8 mouse cellular contexts compared by ENCODE assay signal in genomic region chr8:83875656-83876040, GRCm38 (mm10). TPM values are rescaled to one million over a fixed set of nuclear protein-coding genes. Genes with fewer than 3 reads are reported as not detected.
DNase-seq lines count a peak whose midpoint lies in the region; ATAC-seq and TF ChIP-seq lines count a peak whose summit lies in the region.

No protein-coding gene starts in this region.

- peak; percentile 22 for DNase-seq in gastrocnemius, postnatal 10 days
- no peak for DNase-seq in gastrocnemius, postnatal 25 days
- DNase-seq in forebrain, postnatal 0 days: peak; percentile 62
- peak; percentile 55 to 81 for DNase-seq in left cerebral cortex, postnatal 25 days (ENCODE audit: low spot score in 2 of 2)
- no peak for DNase-seq in yolk sac, embryonic 10.5 days (ENCODE audit: low spot score)
- DNase-seq in thymus, adult 2 months: no peak

- ATAC-seq in cerebellum, adult (ENCODE audit: insufficient number of reproducible peaks, low FRiP score, low TSS enrichment): peak; percentile 71
- peak; percentile 63 for ATAC-seq in forebrain, postnatal 0 days
- peak; percentile 57; the same call in 1 of the 2 replicates for ATAC-seq in midbrain, embryonic 16.5 days

- WGBS in forebrain, postnatal 0 days: 4% methylated on average over 8 of the region's 11 CpGs
- 0% methylated on average over 6 of the region's 11 CpGs for WGBS in midbrain, embryonic 16.5 days
- 9% methylated on average over 8 of the region's 11 CpGs for WGBS in thymus, adult 2 months

- H3K9me3 ChIP-seq in forebrain, postnatal 0 days (ENCODE audit: low read length): no peaks in the 10 kb centered on the region
- no peaks in the 10 kb centered on the region for H3K9me3 ChIP-seq in midbrain, embryonic 16.5 days (replicated peaks; ENCODE audit: control insufficient read depth, low read length, poor library complexity, severe bottlenecking)

- no peaks in the 10 kb centered on the region for H3K36me3 ChIP-seq in forebrain, postnatal 0 days (ENCODE audit: insufficient read depth)
- H3K36me3 ChIP-seq in midbrain, embryonic 16.5 days (ENCODE audit: control insufficient read depth, insufficient read depth, low read length): no peaks in the 10 kb centered on the region
- no peaks in the 10 kb centered on the region for H3K36me3 ChIP-seq in thymus, adult 2 months (ENCODE audit: control insufficient read depth, insufficient read depth, low read length)

- peaks cover 11% of the 10 kb centered on the region for H3K4me1 ChIP-seq in forebrain, postnatal 0 days (ENCODE audit: insufficient read depth)
- peaks cover 19% of the 10 kb centered on the region for H3K4me1 ChIP-seq in midbrain, embryonic 16.5 days (ENCODE audit: control insufficient read depth, insufficient read depth, low read length)
- peaks cover 3% of the 10 kb centered on the region; the same call in 1 of the 2 replicates for H3K4me1 ChIP-seq in thymus, adult 2 months (replicated peaks; ENCODE audit: control insufficient read depth, insufficient read depth, low read length)

- peak overlapping the region; percentile 88 for H3K4me2 ChIP-seq in forebrain, postnatal 0 days (ENCODE audit: low read depth)
- H3K4me2 ChIP-seq in midbrain, embryonic 16.5 days (ENCODE audit: low read length): peak overlapping the region; percentile 90

- no peak for TF ChIP-seq POLR2A in thymus, adult 2 months (IDR thresholded peaks at IDR 0.05; ENCODE audit: control insufficient read depth, extremely low read depth, insufficient read depth, low read length, poor library complexity)

- H3K27me3 ChIP-seq in forebrain, postnatal 0 days (ENCODE audit: insufficient read depth, low read length): no peaks in the 10 kb centered on the region
- no peaks in the 10 kb centered on the region for H3K27me3 ChIP-seq in midbrain, embryonic 16.5 days (ENCODE audit: control insufficient read depth, insufficient read depth, low read depth, low read length)
- H3K27me3 ChIP-seq in thymus, adult 2 months (ENCODE audit: control insufficient read depth, insufficient read depth, low read length): peaks cover 30% of the 10 kb centered on the region

- TF ChIP-seq CTCF in forebrain, postnatal 0 days (IDR thresholded peaks at IDR 0.05; ENCODE audit: low read depth): no peak
- TF ChIP-seq CTCF in thymus, adult 2 months (IDR thresholded peaks at IDR 0.05; ENCODE audit: borderline replicate concordance, control insufficient read depth, extremely low read depth, insufficient read depth, low read length, poor library complexity): no peak

- peak overlapping the region; percentile 92 for H3K9ac ChIP-seq in forebrain, postnatal 0 days
- H3K9ac ChIP-seq in midbrain, embryonic 16.5 days (ENCODE audit: low read depth, low read length): peak overlapping the region; percentile 92

- H3K4me3 ChIP-seq in forebrain, postnatal 0 days (ENCODE audit: low read depth, low read length): peak overlapping the region; percentile 67
- peak overlapping the region; percentile 68 for H3K4me3 ChIP-seq in midbrain, embryonic 16.5 days (ENCODE audit: low read depth, low read length)
- no peak overlapping the region for H3K4me3 ChIP-seq in thymus, adult 2 months (ENCODE audit: control insufficient read depth, insufficient read depth, low read length)

- intact Hi-C loops in left cerebral cortex, postnatal 25 days (cut with DNase I): loop anchor here (1.0 kb wide), 2 partner anchors 24 to 92 kb away; no protein-coding TSS in a partner anchor

- peak overlapping the region; percentile 90 for H3K27ac ChIP-seq in forebrain, postnatal 0 days (ENCODE audit: low read depth, low read length)
- H3K27ac ChIP-seq in midbrain, embryonic 16.5 days (ENCODE audit: low read length): peak overlapping the region; percentile 93
- H3K27ac ChIP-seq in thymus, adult 2 months (ENCODE audit: control insufficient read depth, insufficient read depth, low read length): no peak overlapping the region

RNA-seq across cellular contexts. Expression of gene Adgrl1, which starts 24.3 kb away (rescaled TPM):
- total RNA-seq in gastrocnemius, postnatal 10 days (2021): 10 to 100 TPM; 19.6 to 25.2 TPM
- 10 to 100 TPM; 23.7 to 26.0 TPM for total RNA-seq in gastrocnemius, postnatal 25 days (2021)
- 248 and 259 TPM in 2 replicates for total RNA-seq in forebrain, postnatal 0 days (2014; rRNA removed)
- polyA plus RNA-seq in forebrain, postnatal 0 days (2015; fragmentation: Nextera tagmentation; extraction: Ambion mirVana): 38.5 and 56.5 TPM in 2 replicates
- total RNA-seq in left cerebral cortex, postnatal 25 days (2021): 100 to 1,000 TPM; 415 to 434 TPM
- 54.8 and 59.8 TPM in 2 replicates for polyA plus RNA-seq in midbrain, embryonic 16.5 days (2015; fragmentation: Nextera tagmentation; extraction: Ambion mirVana)
- polyA plus RNA-seq in thymus, adult 2 months (2012; rRNA removed): 170 and 184 TPM in 2 replicates

Comparison
In these comparisons a context has a peak if more than half of its experiments do, and no peak if none do; other contexts are left out.
1. DNase-seq: peak in gastrocnemius, postnatal 10 days (single experiment), forebrain, postnatal 0 days (single experiment) and left cerebral cortex, postnatal 25 days (2 of 2); none in gastrocnemius, postnatal 25 days (single experiment), yolk sac, embryonic 10.5 days (single experiment) and thymus, adult 2 months (single experiment).
2. Peak in every context shown above with its lines, with median percentiles within 50 percentile points of each other: ATAC-seq.